Mouse (Mus musculus) left cerebral cortex, postnatal 10 days (tissue): ENCODE results near the gene Camk2n1. TPM values are rescaled to one million over a fixed set of nuclear protein-coding genes. Genes with fewer than 3 reads are reported as not detected.
A peak's percentile ranks its signal among the peaks of the same experiment; 100 is the strongest.

Source experiments
- DNase-seq, 2 experiments: peaks; one replicate each; pipeline ENCODE4 v3.0.0; 2021 to 2022; ENCODE audit warnings: low spot score in 2 of 2, mixed read lengths in 1 of 2; ENCODE audit errors: extremely low spot score in 1 of 2
- intact Hi-C: fragments of 180-260 bp; cut with DNase I; formaldehyde crosslinking; loops from one replicate; pipeline ENCODE4 v1.15.1; 2025
- total RNA-seq, 2 experiments: library from RNA; stranded (reverse); gene quantifications; 2 replicates each; pipeline ENCODE4 v1.2.3; 2021

Camk2n1 gene
- total RNA-seq, 2 experiments from 2014 or later: 377 to 385 TPM

DNA sequence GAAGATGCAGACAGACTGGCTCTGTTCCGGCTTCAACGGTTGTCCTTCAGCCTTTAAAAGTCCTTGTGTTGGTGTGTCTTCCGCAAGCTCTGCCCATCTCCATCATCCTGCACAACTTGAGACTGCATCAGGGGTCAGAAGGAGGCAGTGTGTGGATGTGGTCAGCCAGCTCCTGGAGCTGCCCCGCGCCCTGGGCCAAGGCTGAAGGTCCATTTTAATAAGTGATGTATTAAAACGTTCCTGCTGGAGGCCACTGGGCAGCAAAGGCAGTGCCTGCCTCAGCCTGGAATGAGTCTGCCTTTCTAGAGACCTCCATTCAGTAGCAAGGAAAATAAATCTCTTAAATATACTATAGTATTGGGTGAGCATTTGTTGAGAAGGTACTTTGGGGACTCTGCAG is 5.7 kb downstream of the Camk2n1 start:
- intact Hi-C loops: no loop called here
- no peak for DNase-seq

DNA sequence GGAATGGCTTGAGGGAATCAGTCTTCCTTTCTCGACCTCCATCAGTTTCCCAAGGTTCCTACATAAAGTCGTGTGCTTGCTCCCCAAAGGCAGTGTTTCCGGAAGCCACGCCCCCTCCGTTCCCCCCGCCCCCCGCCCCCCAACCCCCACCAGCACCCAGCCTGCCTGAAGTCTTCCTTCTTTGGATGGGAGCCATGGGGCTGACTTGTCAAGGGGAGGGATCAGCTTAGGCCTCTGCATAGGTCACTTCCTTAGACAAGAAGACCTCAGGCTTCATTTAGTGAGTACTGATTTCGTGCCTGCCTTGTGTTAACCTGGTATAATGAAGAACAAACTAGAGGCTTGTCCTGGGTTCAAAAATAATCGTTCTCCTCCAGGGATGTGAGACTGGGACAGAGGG is 6.8 kb downstream of the Camk2n1 start:
- no peak for DNase-seq
- intact Hi-C loops: no loop called here

DNA sequence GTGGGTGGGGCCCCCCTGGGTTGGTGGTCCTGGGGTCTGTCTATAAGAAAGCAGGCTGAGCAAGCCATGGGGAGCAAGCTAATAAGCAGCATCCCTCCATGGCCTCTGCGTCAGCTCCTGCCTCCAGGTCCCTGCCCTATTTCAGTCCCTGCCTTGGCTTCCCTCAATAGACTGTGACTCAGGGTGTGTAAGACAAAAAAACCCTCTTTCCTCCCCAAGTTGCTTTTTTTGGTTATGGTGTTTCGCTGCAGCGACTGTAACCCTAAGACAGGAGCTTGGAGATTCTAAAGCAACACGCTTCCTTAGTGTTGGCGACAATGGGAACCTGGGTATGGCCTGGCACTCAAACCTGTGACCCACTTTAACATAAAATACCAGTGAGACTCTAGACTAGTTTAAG is 7.4 kb downstream of the Camk2n1 start:
- intact Hi-C loops: no loop called here
- DNase-seq: no peak

DNA sequence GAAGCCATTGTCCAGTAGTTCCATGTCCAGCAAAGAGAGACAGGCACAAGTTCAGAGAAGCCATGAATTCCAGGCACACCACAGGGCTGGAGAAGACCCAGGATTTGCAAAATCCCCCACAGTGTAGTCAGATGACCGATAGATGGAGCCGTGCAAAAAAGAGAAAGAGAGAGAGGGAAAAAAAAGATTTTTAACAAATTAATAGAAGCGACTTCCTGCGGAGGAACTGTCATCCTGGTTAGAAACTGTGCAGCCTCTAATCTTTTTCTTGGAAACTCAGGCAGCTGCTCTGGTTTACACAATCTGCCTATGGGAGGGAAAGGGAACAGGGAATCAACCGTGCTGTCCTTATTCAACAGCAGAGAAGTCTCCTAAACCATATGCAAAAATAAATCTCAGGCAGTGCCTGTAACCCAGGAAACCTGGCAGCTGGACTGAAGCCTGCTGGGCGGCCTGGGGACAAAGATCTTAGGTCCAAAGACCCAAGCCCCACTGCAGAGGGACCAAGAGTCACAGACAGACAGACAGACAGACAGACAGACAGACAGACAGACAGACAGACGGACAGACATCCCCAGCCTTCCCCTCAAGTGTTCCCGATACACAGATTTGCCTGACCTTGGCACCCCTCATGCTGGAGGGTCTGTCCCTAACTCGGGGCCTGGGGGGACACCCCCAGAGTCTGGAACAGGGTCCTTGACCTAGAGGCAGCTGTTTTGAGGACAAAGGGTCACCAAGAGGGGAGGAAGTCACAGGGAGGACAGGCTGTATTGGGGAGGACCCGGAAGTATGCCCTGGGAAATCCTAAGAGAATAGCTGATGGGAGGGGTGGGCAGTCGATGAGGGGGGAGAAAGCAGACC is 9.1 kb downstream of the Camk2n1 start:
- DNase-seq: peak in 1 of 2 experiments; percentile 71
- intact Hi-C loops: loop anchor here (1.0 kb wide), 1 partner anchor 41 kb away; no protein-coding TSS in a partner anchor

DNA sequence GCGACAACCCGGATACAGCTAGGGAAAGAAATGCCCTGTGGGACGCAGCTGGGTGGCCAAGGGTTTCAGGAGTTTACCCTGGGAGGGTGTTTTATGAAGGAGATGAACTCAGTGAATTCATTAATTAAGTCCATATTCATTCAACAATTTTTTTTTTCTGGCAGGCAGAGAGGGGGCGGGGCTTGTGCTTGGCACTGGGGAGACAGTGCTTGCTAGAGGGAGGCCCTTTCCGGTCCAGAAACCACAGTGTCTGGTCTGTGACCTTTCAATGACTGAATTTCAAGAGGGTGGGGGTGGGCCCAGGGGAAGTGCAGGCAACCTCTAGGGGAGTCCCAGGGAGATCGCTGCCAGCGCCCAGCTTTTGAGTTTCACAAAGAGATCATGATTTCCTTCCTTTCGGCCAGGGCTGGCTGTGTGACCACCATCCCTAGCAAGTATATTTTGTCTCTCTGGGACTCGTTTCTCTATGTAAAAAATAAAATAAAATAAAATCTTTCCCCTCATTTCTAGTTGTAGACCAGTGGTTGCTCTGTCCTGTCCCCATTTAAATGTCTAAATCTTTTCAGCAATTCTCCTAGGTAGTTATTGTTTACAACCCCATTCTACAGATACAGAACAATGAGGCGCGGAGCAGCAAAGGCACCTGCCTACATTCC is 9.8 kb downstream of the Camk2n1 start:
- intact Hi-C loops: loop anchor here (1.0 kb wide), 1 partner anchor 40 kb away; no protein-coding TSS in a partner anchor

DNA sequence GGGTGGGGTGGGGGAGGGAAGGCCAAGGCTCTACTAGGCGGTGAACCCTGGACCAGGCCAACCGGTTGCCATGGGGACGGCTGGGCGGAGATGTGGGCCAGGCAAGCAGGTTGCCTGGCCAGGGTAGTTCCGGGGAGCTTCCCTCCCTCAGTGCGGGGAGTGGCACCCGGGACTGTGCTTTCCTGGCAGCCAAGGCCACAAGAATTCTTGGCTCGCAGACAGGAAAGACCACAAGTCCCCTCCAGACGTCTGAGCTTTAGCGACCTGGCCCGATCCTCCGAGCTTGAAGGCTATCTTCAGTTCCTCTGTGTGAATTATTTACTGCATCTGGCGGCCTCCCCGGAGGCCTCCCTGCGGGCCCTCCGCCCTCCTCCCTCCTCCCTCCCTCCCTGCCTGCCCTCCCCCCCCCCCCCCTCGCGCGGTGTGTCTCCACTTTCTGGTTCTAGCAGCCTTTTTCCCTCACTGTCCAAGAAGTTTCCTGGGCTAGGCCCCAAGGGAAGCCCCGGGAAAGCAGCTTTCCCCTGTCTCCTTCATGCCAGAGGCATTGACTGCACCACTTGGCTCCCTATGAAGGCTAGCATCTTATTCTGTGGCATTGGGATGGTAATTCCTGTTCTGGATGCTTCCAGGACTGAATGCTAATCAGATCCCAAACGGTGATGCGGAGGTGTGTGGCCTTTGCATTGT is 10.7 kb downstream of the Camk2n1 start:
- DNase-seq: peak; percentile 65 to 83
- intact Hi-C loops: no loop called here

More for the DNA sequence above, 9.8 kb downstream of the Camk2n1 start:
- peak in 1 of 2 experiments; percentile 87 for DNase-seq

DNA sequence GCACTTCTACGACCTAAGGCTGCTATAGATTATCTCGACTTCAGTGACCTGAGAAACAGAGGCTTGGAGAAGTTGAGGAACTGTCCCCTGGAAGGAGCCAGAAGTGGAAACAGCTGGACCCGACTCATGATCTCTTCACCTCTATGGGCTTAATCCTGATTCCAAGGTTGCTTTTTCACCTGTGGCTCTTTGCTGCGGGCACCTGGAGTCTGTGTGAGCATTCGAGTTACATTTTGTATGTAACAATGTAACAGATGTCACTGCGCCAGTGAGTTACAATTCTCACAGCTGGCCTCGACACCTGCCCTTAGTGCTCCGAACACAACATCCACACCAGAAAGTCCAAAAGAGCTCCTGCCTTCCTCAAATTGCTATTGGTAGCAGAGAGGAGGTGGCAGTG is 11.3 kb downstream of the Camk2n1 start:
- no peak for DNase-seq
- intact Hi-C loops: no loop called here

DNA sequence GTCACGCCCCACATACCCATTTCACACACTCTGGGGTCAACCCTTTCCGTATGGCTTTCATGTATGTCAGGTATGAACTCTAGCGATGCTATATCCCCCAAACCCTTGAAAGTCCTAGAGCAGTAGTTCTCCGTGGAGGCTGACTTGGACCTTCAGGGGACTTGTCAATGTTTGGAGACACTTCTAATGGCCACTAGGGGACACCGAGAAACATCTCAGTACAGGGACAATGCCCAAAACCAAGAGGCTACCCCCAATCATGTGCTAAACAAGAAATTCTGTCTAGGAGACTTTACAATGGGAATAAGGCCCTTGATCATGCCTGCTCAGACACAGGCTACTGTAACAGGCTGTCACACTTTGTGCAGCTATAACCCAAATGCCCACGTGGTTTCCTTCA is 12.6 kb downstream of the Camk2n1 start:
- intact Hi-C loops: no loop called here
- no peak for DNase-seq

DNA sequence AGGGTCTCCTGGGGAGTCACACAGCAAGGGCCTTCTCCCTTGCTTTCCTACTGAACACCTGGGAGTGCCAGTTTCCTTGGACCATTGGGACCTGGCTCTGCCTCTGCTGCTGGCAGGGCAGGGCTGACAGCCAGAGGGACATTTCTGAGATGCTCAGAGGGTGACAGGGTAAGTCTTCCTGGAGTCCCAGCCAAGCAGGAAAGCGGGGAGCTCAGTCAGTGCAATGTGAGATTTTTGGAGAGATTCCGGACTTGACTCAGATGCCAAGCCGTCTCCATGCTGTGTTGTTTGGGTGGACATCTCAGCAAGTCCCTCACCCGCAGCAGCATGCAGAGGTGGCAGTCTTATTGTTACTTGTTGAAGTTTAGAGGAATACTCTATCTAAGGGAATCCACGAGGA is 13.3 kb downstream of the Camk2n1 start:
- intact Hi-C loops: no loop called here

DNA sequence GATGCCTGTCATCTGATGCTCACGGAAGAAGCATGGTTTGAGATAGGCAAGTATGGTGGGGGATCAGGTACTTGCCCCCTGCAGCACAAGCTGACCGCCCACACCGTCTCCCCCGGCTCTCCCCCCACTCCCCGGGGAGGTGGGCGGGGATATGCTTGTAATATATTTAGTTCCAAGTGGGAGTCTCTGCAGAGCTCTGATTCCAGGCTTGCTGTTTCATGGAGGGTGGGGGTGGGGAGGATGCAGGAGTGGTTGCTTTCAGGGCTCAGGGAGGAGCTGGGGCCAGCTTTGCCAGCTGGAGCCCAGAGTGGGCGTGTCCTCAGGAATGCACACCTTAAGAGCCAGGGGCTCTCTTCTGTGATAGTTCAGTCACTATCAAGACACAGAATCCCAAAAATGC is 15.0 kb downstream of the Camk2n1 start:
- intact Hi-C loops: no loop called here
- DNase-seq: peak in 1 of 2 experiments; percentile 63

More for the DNA sequence above, 13.3 kb downstream of the Camk2n1 start:
- no peak for DNase-seq

DNA sequence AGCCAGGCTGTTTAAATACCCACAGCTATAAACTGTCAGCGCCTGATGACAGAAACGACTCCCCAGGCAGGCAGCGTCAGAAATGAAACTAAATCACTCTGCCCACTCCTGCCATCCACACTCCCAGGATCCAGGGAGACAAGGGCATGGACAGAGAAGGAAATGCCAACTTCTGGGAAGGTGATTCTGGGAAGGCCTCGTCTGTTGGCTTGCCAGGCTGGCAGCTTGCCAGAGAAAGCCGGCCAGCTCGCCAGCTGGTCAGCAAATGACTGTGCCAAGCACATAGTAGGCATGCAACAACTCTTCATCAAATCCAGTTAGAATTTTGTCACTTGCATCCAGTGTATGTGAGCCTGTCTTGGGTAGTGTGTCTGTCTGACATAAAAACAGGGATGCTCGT is 17.1 kb downstream of the Camk2n1 start:
- DNase-seq: no peak
- intact Hi-C loops: no loop called here

DNA sequence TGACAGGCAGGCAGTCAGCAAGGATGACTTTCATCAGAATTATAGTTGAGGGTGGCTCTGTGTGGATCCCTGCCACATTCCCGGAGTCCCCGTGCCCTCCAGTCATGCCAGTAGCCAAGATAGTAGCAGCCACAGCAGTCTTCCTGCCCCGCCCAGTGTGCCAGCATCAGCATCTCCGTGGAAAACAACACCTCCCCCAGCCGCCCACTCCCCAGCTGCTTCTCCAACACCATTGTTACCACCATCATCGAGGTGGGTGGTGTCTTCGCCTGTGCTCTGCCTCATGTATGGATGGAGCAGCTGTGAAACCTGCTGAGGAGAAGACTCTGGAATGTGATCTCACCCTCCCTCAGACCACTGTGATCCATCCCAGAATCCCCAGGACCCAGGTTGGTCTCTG is 25.5 kb downstream of the Camk2n1 start:
- intact Hi-C loops: no loop called here

DNA sequence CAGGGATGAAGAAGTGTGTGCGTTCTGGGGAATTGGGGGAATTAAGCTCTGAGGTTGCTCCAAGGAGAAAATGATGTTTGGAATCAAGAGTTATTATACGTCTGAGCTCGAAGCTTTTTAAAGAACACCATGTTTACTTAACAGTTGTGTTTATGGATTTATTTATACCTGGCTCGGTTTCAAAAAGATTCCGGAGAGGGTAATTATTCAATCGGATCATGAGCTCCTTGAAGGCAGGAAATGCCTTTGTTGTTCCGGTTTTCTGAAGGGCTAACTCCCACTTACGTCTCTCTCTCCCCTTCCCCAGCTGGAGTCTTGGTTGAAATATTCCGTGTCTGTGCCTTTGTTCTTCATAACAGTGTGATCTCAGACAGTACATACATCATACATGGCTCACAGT is 26.8 kb downstream of the Camk2n1 start:
- DNase-seq: no peak
- intact Hi-C loops: no loop called here

More for the DNA sequence above, 25.5 kb downstream of the Camk2n1 start:
- peak in 1 of 2 experiments; percentile 51 for DNase-seq

DNA sequence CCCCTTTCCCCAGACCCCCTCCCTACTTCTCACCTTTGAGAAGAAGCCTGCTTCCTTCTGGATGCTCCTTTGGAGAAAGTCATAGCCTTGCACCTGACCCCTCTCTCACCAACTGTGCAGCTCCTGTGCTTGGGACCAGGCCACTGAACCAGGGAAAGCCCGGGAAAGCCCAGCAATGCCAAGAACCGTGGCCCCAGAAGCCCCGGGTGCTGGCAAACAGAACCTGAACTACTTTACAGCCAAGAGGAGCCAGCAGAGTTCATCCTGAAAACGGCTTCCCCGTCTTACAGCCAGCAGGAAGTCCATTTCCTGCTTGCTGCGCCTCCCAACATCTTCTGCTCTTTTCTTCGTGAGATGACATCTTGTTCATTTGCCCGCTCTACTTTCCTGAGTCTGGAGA is 28.6 kb downstream of the Camk2n1 start:
- DNase-seq: no peak
- intact Hi-C loops: no loop called here

DNA sequence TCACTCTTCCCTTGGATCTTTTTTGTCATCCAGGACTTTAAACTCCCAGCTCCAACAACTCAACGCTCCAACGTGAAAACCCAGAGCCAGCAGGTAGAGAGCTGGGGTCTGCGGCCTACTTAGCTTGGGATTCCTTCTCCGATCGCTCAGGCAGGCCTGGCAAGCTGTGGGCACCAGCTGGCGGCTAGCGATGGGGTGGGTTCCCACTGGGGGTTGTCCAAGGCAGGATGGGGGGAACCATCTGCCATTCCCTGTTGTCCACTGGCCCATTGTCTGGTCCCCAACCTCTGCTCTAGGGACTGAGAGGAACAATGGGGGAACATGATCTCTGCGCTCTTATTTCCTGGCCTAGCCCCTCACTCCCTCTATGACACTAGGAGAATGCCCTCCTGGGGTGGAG is 34.1 kb downstream of the Camk2n1 start:
- intact Hi-C loops: no loop called here
- DNase-seq: no peak

DNA sequence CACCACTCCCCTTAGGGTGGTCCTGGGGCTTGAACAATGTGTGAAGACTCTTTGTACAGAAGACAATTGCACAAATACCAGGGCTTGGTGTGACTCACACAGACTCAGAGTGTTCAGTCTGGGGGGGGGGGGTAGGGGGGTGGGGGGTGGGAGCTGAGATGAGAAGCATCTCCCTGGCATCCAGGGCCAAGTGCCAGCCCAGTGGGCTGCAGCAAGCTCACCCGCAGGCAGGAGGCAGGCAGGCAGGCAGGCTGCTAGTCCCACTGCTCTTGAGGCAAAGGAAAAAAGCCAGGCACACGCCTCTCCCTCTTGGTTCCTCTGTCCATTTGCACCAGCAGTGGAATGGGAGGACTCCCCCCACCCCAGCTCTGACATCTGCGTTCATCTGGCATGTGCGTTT is 37.0 kb downstream of the Camk2n1 start:
- DNase-seq: no peak
- intact Hi-C loops: no loop called here

DNA sequence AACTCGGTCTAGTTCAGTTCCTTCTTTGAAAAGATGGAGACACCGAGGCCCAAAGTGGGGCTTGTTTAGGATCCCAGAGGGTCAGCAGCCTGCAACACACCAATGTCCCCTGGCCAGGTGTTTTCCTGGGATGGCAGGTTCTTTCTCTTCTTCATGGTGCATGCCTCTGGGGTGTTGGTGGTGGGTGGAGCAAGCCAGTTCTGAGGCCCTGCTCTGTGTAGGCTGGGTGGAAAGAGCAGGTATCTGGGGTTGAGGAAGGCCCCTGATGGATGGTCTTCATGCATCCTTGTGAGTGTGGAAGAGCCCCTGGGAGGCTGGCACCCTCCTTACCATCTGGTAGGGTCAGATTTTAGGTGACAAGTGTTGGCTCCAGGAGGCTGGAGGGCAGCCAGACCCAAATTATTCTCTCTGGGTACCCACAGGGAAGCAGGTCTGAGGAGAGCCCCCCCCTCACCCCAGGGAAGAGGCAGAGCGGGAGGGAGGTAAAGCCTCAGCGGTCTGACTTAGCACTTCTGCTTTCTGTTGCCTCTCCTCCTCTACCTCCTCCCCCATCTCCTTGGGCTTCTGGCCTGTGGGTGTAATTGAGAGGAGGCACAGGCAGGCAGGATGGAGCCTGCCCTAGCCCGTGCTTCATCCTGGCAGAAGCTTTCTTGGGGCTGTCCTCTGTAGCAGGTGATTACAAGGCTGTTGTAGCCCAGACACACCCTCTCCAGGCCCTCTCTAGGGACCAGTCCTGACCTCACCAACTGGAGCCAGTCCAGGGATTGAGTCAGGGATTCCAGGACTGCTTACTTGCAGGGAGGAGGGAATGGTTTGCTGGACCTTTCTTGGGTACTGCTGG is 39.3 kb downstream of the Camk2n1 start:
- intact Hi-C loops: no loop called here
- peak in 1 of 2 experiments; percentile 74 for DNase-seq

DNA sequence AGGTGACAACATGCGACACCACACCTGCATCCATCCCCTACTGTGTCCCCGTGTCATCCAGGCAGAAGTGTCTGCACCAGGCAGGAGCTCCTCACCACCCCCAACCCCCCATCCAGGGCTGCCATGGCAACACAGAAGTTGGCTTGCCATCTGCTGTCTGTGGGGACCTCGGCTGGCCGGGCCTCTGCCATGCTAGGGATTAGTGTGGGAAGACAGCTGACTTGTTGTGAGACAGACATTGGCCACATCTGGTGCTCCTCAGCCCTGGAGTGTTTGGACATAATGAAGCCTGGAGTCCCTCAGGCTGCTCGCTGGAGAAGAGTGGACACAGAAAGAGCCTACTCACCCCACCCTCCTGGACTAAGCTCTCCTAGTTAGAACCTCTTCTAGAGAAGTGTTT is 40.8 kb downstream of the Camk2n1 start:
- DNase-seq: peak; percentile 48 to 80
- intact Hi-C loops: no loop called here

DNA sequence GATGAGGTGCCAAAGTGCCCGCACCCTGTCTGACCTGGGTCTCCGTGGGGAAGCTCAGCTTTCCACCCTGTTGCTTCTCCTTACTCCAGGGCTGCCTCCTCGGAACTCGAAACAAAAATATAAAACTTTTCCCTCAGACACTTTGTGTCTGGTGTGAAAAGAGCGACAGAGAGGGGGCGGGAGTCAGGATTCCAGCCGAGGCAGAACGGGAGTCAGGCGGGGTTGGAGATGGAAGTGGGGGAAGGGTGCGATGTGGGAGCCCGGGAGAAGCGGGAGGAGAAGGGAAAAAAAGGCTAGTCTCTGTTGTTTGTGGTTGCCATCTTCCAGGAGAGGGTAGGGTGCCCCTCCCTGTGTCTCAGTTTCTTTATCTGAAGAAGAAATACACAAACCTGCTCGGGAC is 41.7 kb downstream of the Camk2n1 start:
- intact Hi-C loops: no loop called here
- DNase-seq: peak in 1 of 2 experiments; percentile 76
